Mouse (Mus musculus) limb, embryonic 14.5 days (tissue): ENCODE measurements at regions not wholly inside any gene's neighbourhood (a gene's known extent, or its start where the extent isn't known, plus 50 kb on each side); places are given as distances from the start of the nearest gene placed in this dataset.

Source experiments
- ATAC-seq: fragments of 200-750 bp; cut with Nextera tagmentation; 2 replicates; pipeline ENCODE4 v1.8.0; 2017; ENCODE audit warnings: low read depth, moderate number of reproducible peaks, moderate TSS enrichment; ENCODE audit not compliant: low FRiP score
- DNase-seq: peaks from one replicate; pipeline ENCODE4 v3.0.0-alpha.2; 2015; ENCODE audit warnings: low spot score
- H3K27ac ChIP-seq: fragments of 300-500 bp; sonication (generic); replicated peaks from 2 replicates; pipeline ENCODE4 v1.5.1; 2014; ENCODE audit warnings: low read depth, mild to moderate bottlenecking, low read length, moderate library complexity, mixed read lengths
- H3K27me3 ChIP-seq: fragments of 300-500 bp; sonication (generic); 2 replicates; pipeline ENCODE4 v1.6.1; 2014; ENCODE audit warnings: low read length, mixed read lengths; ENCODE audit not compliant: control insufficient read depth, insufficient read depth
- H3K36me3 ChIP-seq: fragments of 300-500 bp; sonication (generic); 2 replicates; pipeline ENCODE4 v1.6.1; 2014; ENCODE audit warnings: mild to moderate bottlenecking, low read length, moderate library complexity, mixed read lengths; ENCODE audit not compliant: control insufficient read depth, insufficient read depth
- H3K4me1 ChIP-seq: fragments of 300-500 bp; sonication (generic); 2 replicates; pipeline ENCODE4 v1.6.1; 2014; ENCODE audit warnings: antibody characterized with exemption, low read length, mixed read lengths; ENCODE audit not compliant: control insufficient read depth, insufficient read depth
- H3K4me2 ChIP-seq: fragments of 300-500 bp; sonication (generic); replicated peaks from 2 replicates; pipeline ENCODE4 v1.6.1; 2014; ENCODE audit warnings: low read depth, mild to moderate bottlenecking, low read length, moderate library complexity; ENCODE audit not compliant: severe bottlenecking
- H3K4me3 ChIP-seq: fragments of 300-500 bp; sonication (generic); replicated peaks from 2 replicates; pipeline ENCODE4 v1.5.1; 2014; ENCODE audit warnings: low read length
- H3K9ac ChIP-seq: fragments of 300-500 bp; sonication (generic); 2 replicates; pipeline ENCODE4 v1.6.1; 2014; ENCODE audit warnings: mild to moderate bottlenecking, low read depth, low read length, moderate library complexity; ENCODE audit not compliant: severe bottlenecking
- H3K9me3 ChIP-seq: fragments of 300-500 bp; sonication (generic); 2 replicates; pipeline ENCODE4 v1.6.1; 2016; ENCODE audit warnings: low read length; ENCODE audit not compliant: control insufficient read depth
- POLR2A ChIP-seq: fragments of 200-500 bp; IDR thresholded peaks from 2 replicates; pipeline ENCODE4 v1.8.0; 2012; ENCODE audit warnings: inconsistent platforms, mild to moderate bottlenecking, moderate library complexity, borderline replicate concordance; ENCODE audit not compliant: insufficient read depth, insufficient read length; ENCODE audit errors: extremely low read depth
- WGBS: fragments of 180-500 bp; shearing (Covaris S2); extraction: QIAGEN DNeasy Blood & Tissue Kit; methylation state at CpG from one replicate; pipeline ENCODE4 v1.1.7; 2014; 5-methylcytosine and 5-hydroxymethylcytosine counted together

DNA sequence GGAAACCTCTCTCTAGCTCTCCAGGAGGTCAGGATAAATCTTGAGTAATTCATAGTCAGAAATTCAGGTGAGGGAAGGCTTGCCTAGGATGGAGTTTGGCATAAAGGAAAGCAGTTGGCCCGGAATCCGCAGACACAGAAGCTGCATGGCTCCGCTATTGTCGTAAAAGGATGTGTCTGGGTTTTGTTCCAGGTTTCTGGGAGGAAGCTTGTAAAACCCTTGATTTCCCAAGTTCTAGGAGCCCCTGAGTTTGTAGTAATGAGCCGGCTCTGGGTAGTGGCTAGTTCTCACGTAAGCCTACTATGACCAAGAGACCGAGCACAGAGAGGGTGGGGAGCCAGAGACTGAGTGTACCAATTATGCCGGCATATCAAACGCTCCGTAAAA is 52.7 kb upstream of the Gm21915 start:
- DNase-seq, result peak; percentile 18
- 0 out of 2 replicates have a peak overlapping the region, but pooled peaks have one; percentile 13 for H3K27ac ChIP-seq
- 12% methylated on average over 10 of the region's 10 CpGs for WGBS

GRCm38 (mm10) chr9:40617036-40617675 is 53.3 kb upstream of the Gm21915 start:
- Histone ChIP-seq H3K4me1 (peaks cover 15% of the 10 kb centered on the region), H3K4me2 (peak overlapping the region; percentile 49), H3K9me3 (no peaks in the 10 kb centered on the region), H3K27me3 (no peaks in the 10 kb centered on the region), H3K27ac (0 out of 2 replicates have a peak overlapping the region, but pooled peaks have one; percentile 13), H3K36me3 (no peaks in the 10 kb centered on the region), H3K4me3 (peak overlapping the region; percentile 23), H3K9ac (no peak overlapping the region; the same call in 1 of the 2 replicates)
- ATAC-seq (0 out of 2 replicates have a peak, but pooled peaks have one; percentile 12), DNase-seq (no peak)
- 1% methylated on average over 20 of the region's 20 CpGs for WGBS
- no peak for TF ChIP-seq POLR2A

More for the DNA sequence above, 52.7 kb upstream of the Gm21915 start:
- Histone ChIP-seq H3K9ac (no peak overlapping the region; the same call in 1 of the 2 replicates), H3K4me3 (peak overlapping the region; percentile 23), H3K4me1 (peaks cover 15% of the 10 kb centered on the region), H3K36me3 (no peaks in the 10 kb centered on the region), H3K27me3 (no peaks in the 10 kb centered on the region), H3K9me3 (no peaks in the 10 kb centered on the region), H3K4me2 (peak overlapping the region; percentile 49)
- ATAC-seq, result peak; percentile 12; the same call in 1 of the 2 replicates
- TF ChIP-seq POLR2A, result no peak

GRCm38 (mm10) chr9:40616426-40617035 is 53.9 kb upstream of the Gm21915 start:
- Histone ChIP-seq H3K4me2 (peak overlapping the region; percentile 49), H3K36me3 (no peaks in the 10 kb centered on the region), H3K9ac (no peak overlapping the region), H3K9me3 (no peaks in the 10 kb centered on the region), H3K27me3 (no peaks in the 10 kb centered on the region), H3K4me1 (peaks cover 15% of the 10 kb centered on the region), H3K4me3 (peak overlapping the region; percentile 23), H3K27ac (no peak overlapping the region)
- TF ChIP-seq POLR2A, result no peak
- DNase-seq (peak; percentile 89), ATAC-seq (peak; percentile 67)
- 3% methylated on average over 11 of the region's 11 CpGs for WGBS

DNA sequence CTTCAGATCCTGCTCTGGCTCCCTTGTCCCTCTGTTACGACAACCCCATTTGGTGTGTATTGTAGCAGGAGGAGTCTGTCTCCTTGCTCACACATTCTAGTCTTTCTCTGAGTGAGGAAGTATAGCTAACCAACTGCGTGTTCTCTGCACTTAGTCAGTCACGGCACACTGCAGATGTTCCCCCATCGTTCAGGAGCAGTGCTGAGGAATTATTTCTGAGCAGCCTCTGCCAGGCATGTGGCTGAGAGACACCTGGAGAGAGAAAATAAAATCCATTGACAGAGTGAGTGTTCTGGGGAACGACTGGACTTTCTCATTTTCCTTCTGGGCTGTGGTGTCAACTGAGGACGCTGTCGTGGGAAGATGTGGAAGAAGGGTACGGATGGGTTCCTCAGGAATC is 54.5 kb upstream of the Gm21915 start:
- Histone ChIP-seq H3K9me3 (no peaks in the 10 kb centered on the region), H3K9ac (no peak overlapping the region), H3K4me3 (no peak overlapping the region), H3K36me3 (no peaks in the 10 kb centered on the region), H3K27me3 (no peaks in the 10 kb centered on the region), H3K27ac (no peak overlapping the region), H3K4me1 (peaks cover 15% of the 10 kb centered on the region), H3K4me2 (no peak overlapping the region)
- 23% methylated on average over 8 of the region's 8 CpGs for WGBS
- TF ChIP-seq POLR2A, result no peak
- ATAC-seq (no peak), DNase-seq (no peak)

DNA sequence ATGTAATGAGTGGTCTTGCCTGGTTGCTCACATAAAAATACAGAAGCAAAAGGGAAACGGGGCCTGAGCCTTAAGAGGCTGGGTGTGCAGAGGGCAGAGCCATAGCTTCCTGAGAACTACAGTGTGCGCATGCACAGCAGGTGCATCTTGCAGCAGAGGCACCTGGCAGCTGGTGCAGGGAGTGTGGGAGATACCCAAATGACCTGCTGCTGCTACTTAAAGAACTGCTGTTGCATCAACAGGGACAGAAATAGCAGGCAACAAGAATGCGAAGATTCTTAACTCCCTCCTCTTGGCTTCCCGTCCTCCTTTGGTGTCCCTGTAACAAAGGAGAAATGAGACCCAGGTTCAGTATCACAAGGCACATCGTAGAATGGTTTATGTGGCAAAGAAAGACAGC is 56.3 kb upstream of the Gm21915 start:
- no peak for DNase-seq
- H3K4me3 ChIP-seq, result no peak overlapping the region
- H3K9me3 ChIP-seq, result no peaks in the 10 kb centered on the region
- no peaks in the 10 kb centered on the region for H3K36me3 ChIP-seq
- TF ChIP-seq POLR2A, result no peak
- H3K27ac ChIP-seq, result no peak overlapping the region
- H3K4me1 ChIP-seq, result peaks cover 15% of the 10 kb centered on the region
- ATAC-seq, result peak; percentile 45
- H3K27me3 ChIP-seq, result no peaks in the 10 kb centered on the region
- no peak overlapping the region for H3K9ac ChIP-seq
- H3K4me2 ChIP-seq, result no peak overlapping the region
- WGBS, result 31% methylated on average over 5 of the region's 5 CpGs
